Mouse (Mus musculus) gastrocnemius, adult 18-20 months (tissue): ENCODE data around the gene Zdhhc25. TPM values are rescaled to one million over a fixed set of nuclear protein-coding genes. Genes with fewer than 3 reads are reported as not detected.

Experiments used
- DNase-seq: peaks from one replicate; pipeline ENCODE4 v3.0.0; 2021; ENCODE audit warnings: low spot score
- long read RNA-seq, 2 experiments: library from polyadenylated mRNA; stranded (forward); transcript quantifications; one replicate each; pipeline ENCODE4 v2.0.0; 2021
- total RNA-seq, 2 experiments: library from RNA; stranded (reverse); gene quantifications; 2 replicates each; pipeline ENCODE4 v1.2.3; 2021

The Zdhhc25 gene
- total RNA-seq, result not detected
- long read RNA-seq, experiment 1, result 0 reads
- long read RNA-seq, experiment 2, result 0 reads

GRCm38 (mm10) chr15:88600002-88600401, at the start of gene Zdhhc25:
Gene Zdhhc25 (plus strand): TSS chr15:88600302.
- no peak for DNase-seq

DNA sequence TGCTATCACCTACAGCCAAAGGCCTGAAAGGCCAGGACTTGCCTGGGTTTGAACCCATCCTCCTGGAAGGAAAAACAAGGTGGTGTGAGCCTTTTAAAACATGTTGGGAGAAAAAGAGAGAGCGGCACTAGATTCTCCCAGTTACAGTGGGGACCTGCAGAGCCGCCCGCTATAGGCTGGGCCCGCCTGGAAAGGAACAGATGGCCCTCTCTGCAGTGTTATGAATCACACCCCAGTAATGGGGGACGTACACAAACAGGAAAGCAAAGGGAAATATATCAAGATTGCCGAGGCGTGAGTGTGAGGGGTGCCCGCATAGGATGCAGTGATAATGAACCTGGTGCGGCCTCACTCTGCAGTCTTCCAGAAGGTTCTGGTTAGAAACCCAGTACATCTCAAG, 47.2 kb upstream of the Zdhhc25 start:
- no peak for DNase-seq

GRCm38 (mm10) chr15:88555476-88555875, 44.6 kb upstream of the Zdhhc25 start:
- no peak for DNase-seq

GRCm38 (mm10) chr15:88560637-88561036, 39.5 kb upstream of the Zdhhc25 start:
- DNase-seq, result no peak

DNA sequence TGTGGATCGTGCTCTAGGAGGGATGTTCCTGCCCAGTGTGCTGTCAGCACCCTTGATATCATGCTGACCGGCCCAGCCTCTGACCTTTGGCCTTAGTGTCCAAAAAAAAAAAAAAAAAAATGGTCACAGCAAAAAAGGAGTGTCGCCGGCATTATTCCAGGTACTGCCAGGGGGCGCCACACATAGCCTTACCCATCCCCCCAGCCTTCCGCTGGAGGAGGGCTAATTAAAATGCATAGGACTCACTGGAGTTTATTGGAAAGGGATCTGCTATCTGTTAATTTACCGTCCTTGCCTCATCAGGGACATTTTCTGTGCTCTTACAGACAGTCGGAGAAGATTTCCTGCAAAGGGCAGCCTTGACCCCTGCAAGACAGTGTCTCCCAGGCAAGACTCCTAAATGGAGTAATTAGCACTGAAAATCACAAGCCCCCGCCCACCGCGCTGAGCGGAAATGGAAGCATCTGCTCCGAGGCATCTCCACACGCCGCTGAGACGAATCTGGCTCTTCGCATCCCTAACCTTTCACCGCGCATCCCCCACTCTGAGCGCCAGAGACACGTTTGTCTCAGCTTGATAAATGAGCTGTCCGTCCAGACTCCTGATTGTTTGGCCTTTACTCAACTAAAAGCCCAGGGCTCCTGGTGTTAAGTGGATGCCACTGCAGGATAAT, 38.9 kb upstream of the Zdhhc25 start:
- no peak for DNase-seq

DNA sequence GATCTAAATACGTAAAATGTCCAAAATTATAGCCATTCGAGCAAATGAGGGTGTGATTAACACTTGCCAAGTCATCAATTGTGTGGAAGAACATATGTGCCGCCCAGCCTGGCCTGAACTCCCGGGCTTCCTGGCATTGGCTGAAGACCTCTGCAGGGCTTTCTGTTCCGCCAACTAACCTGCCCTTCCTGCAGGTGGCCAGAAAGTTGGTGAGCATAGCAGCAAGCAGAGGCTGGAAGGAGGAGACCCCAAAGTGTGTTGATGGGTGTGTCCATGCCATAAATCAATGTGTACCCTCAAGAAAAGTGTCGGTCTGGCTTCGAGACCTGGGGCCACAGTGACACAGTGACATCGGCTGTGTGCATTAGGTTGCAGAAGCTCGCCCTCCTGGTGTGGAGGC, 34.8 kb upstream of the Zdhhc25 start:
- DNase-seq, result no peak

DNA sequence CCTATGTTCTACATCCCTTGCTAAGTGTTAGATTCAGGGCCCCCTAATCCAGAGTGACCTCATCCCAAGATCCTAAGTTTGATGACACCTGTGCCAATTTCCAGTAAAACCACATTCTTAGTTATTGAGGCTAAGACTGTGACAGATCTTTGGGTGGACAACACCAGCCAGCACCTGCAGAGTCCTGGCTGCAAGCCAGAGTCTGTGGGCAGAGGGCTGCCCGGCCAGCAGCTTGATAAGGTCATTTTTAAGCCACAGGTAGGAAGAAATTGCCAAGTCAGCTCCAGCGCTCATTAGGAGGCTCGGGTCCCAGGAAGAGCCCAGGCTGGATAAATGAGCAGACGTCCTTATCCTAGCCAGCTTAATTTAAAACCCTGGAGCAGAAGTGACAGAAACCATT, 34.3 kb upstream of the Zdhhc25 start:
- DNase-seq, result no peak

DNA sequence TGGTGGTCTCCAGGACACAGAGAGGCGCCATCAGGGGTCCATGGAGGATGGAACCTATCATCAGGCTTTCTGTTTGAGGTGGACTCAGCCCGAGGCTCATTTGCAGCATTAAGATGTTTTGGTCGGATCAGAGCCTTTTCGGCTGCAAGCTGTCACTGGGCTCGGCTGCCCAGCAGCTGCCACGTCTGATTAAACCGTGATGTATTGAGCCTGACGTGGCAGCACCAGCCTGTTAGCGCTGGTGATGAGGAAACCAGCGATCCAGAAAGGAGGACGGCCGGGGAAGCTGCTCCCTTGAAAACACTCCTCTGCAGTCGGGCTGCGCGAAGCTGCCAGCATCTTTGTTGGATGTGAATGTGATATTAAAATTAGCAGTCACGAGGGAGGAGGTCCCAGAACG, 29.4 kb upstream of the Zdhhc25 start:
- no peak for DNase-seq

- no peak for DNase-seq
Measured at GRCm38 (mm10) chr15:88579461-88579860, 20.6 kb upstream of the Zdhhc25 start.

DNA sequence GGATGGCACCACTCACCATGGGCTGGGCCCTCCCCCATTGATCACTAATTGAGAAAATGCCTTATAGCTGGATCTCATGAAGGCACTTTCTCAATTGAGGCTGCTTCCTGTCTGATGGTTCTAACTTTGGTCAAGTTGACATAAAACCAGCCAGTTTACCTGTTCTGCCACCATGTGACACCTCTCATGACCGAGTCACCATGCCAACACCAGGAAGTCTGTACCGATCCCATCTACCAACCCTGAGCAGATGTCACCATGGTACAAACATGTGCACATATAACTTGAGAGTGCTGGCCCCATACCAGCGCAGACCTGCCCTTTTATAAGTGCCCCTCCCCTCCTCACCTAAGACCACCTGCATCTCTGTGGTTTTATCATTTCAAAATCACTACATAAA, 2.4 kb downstream of the Zdhhc25 start:
- DNase-seq, result no peak

- DNase-seq, result no peak
Measured at GRCm38 (mm10) chr15:88603091-88603732, 3.1 kb downstream of the Zdhhc25 start.

DNA sequence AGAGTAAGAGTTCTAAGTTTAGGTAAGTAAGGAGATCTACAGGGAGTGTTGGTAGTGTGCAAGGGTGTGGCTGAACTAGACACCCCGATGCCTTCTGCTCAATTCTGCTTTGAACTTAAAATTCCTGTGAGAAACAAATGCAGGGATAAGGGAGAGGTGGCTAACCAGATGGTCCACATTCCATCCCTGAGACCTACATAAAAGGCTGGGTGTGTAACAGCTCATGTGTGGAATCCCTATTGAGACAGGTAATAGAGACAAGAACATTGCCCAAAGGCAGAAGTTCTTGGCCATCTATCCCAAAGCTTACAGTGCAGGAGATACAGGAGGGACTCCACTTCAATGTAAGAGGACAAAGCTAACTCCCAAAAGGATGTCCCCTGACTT, 3.6 kb downstream of the Zdhhc25 start:
- no peak for DNase-seq

GRCm38 (mm10) chr15:88604669-88605414, 4.7 kb downstream of the Zdhhc25 start:
- no peak for DNase-seq

- no peak for DNase-seq
Measured at GRCm38 (mm10) chr15:88605415-88605785, 5.3 kb downstream of the Zdhhc25 start.

GRCm38 (mm10) chr15:88617125-88617524, 17.0 kb downstream of the Zdhhc25 start:
- DNase-seq, result no peak

GRCm38 (mm10) chr15:88618008-88618773, 18.1 kb downstream of the Zdhhc25 start:
- no peak for DNase-seq

GRCm38 (mm10) chr15:88620017-88620416, 19.9 kb downstream of the Zdhhc25 start:
- no peak for DNase-seq

DNA sequence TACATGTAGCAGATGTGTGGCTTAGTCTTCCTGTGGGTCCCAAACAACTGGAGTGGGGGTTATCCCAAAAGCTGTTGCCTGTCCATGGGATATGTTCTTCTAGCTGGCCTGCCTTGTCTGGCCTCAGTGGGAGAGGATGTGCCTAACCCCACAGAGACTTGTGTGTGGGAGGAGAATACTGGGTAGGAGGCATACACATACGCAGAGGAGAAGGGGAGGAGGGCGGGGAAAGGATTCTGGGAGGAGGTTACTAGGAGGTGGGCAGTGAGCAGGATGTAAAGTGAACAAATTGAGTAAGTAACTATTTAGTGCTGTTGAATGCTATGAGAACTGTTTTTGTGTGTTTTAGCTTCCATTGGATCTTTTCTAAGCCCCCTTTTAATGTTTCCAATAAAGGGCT, 23.8 kb downstream of the Zdhhc25 start:
- DNase-seq, result no peak

DNA sequence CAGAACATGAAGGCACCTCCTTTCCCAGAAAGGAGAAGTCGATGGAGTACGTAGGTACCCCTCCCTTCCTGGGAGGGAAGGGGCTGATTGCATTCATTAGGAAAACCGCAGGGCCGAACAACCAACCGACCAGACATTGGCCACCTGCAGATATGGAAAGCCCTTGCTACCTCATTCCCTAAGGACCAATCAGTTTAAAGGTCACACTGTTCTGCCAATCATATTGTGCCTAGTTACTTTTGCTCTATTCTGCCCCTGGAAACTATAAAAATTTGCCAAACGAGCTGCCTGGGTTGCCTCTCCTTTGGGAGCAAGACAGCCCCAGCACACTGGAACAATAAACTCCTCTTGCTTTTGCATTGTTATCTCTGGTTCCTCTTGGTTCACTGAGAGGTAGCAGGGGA, 24.8 kb downstream of the Zdhhc25 start:
- no peak for DNase-seq

DNA sequence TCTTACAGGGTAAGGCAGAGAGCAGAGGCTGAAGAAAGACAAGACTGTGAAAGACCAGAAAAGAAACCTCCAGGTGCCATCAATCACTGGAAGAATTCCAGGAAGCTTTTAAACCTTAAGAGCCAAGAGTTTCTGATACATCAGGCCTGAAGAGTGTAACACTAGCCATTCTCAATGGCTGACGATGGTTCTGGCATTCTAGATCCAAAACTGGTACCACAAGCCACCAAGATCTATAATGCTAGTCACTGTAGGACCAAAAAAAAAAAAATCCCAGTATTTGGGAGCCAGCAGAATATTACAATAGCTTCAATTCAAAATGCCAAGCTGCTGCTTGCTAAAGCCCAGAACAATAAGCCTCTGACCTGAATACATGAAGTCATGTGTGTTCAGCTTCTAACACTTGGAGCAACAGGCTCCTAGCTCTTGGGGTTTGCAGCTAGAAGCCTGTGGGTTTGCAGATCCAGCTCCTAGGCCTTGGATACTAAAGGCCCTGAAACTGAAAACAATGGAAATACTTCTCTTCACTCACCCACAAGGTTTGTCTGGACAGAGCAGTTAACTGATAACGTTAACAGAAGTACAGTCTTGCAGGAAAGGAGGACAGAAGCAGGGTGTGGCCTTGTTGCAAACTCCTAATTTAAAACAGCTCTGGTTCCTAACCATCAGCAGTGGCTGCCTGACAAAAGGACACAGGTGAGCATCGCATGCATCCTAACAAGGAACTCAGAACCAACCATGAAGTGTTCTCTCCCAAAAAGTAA, 25.4 kb downstream of the Zdhhc25 start:
- no peak for DNase-seq

DNA sequence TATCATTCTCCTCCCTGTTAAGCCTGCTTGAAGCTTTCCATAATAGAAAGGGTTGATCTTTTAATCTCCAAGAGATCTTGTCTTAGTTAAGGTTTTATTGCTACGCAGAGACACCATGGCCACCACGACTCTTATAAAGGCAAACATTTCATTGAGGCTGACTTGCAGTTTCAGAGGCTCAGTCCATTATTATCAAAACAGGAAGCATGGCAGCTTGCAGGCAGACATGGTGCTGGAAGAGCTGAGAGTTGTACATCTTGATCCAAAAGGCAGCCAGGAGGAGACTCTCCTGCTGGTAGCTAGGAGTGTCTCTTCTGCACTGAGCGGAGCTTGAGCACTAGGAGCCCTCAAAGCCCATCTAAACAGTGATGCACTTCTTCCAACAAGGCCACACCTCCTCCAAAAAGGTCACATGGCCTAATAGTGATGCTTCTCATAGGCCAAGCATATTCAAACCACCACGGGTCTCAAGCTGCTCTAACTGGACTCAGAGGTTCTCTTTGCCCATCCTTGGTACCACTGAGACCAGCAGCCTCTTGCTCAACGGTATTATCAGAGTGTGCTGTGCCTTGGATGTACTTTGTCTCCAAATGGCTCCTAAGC, 26.9 kb downstream of the Zdhhc25 start:
- DNase-seq, result no peak
